Mouse (Mus musculus): ENCODE measurements around the gene Phlda2. TPM values are rescaled to one million over a fixed set of nuclear protein-coding genes. Genes with fewer than 3 reads are reported as not detected.

Gene Phlda2
- polyA plus RNA-seq, 1 experiment from 2014 or later, result 6.3 TPM

DNA sequence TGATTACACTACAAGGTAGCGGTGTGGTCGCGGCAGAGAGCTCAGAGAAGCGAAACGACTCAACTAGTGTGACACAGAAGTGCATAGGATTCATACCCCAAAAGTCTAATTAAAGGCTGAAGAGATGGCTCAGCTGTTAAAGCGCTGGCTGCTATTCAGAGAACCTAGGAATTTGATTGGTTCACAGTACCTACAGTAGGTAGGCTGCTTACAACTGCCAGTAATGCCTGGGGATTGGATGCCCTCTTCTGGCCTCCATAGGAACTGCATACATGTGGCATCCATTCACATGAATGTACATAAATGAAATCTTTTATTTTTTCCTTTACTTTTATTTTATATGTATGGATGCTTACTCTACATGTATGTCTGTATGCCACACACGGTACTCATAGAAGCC lies 3.7 kb upstream of the Phlda2 start:
- Histone ChIP-seq H3K36me3 (ENCODE audit: control insufficient read depth, insufficient read depth, low read length) (no peaks in the 10 kb centered on the region), H3K4me2 (ENCODE audit: low read depth, low read length) (no peak overlapping the region), H3K27me3 (replicated peaks; ENCODE audit: control insufficient read depth, insufficient read depth, low read length) (peaks cover 23% of the 10 kb centered on the region), H3K9me3 (ENCODE audit: control insufficient read depth, low read length) (no peaks in the 10 kb centered on the region), H3K27ac (replicated peaks; ENCODE audit: low read depth, low read length) (no peak overlapping the region), H3K9ac (ENCODE audit: low read depth, low read length) (no peak overlapping the region), H3K4me1 (ENCODE audit: control insufficient read depth, insufficient read depth, low read length) (peaks cover 3% of the 10 kb centered on the region; the same call in 1 of the 2 replicates), H3K4me3 (ENCODE audit: low read depth, low read length) (no peak overlapping the region)
- ATAC-seq (ENCODE audit: low read depth) (no peak), DNase-seq (ENCODE audit: low spot score) (peak; percentile 53)
- WGBS, result 16% methylated on average over 7 of the region's 7 CpGs

DNA sequence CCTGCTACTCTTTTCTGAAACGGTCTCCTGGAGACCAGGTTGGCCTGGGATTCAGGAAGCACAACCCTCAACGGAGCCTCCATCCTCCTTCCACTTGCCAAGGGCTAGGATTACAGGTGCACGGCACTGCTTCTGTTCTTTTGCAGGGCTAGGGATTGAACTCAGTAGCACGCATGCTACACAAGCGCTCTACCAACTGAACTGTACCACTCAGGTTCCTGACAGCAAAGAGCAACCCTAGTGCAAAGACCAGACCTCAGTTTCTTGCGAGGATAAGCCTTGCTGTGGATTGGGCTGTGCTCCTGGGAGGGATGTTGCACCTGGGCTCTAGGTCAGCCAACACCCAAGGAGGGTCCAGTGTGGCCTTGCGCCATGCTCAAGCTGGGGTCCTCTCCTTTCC lies 3.3 kb upstream of the Phlda2 start:
- Histone ChIP-seq H3K9ac (ENCODE audit: low read depth, low read length) (no peak overlapping the region), H3K27me3 (replicated peaks; ENCODE audit: control insufficient read depth, insufficient read depth, low read length) (peaks cover 27% of the 10 kb centered on the region), H3K4me2 (ENCODE audit: low read depth, low read length) (no peak overlapping the region), H3K9me3 (ENCODE audit: control insufficient read depth, low read length) (no peaks in the 10 kb centered on the region), H3K4me3 (ENCODE audit: low read depth, low read length) (no peak overlapping the region), H3K4me1 (ENCODE audit: control insufficient read depth, insufficient read depth, low read length) (peaks cover 3% of the 10 kb centered on the region; the same call in 1 of the 2 replicates), H3K27ac (replicated peaks; ENCODE audit: low read depth, low read length) (no peak overlapping the region), H3K36me3 (ENCODE audit: control insufficient read depth, insufficient read depth, low read length) (no peaks in the 10 kb centered on the region)
- ATAC-seq (ENCODE audit: low read depth) (no peak), DNase-seq (ENCODE audit: low spot score) (no peak)
- 69% methylated on average over 7 of the region's 7 CpGs for WGBS

DNA sequence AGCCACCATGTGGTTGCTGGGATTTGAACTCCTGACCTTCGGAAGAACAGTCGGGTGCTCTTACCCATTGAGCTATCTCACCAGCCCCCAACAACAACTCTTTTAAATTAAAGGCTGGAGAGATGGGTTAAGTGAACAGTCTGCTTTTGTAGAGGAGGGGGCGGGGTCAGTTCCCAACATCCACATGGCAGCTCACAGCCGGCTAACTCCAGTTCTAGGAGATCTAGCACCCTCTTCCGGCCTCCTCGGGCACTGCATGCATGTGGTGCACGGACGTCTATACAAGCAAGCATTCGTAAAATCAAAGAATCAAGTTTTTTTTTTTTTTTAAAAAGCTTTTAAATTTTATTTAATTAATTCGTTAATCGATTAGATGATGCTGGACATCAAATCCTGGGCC lies 2.9 kb upstream of the Phlda2 start:
- Histone ChIP-seq H3K4me2 (ENCODE audit: low read depth, low read length) (no peak overlapping the region), H3K4me3 (ENCODE audit: low read depth, low read length) (no peak overlapping the region), H3K9me3 (ENCODE audit: control insufficient read depth, low read length) (no peaks in the 10 kb centered on the region), H3K9ac (ENCODE audit: low read depth, low read length) (no peak overlapping the region), H3K27ac (replicated peaks; ENCODE audit: low read depth, low read length) (no peak overlapping the region), H3K27me3 (replicated peaks; ENCODE audit: control insufficient read depth, insufficient read depth, low read length) (peaks cover 31% of the 10 kb centered on the region), H3K4me1 (ENCODE audit: control insufficient read depth, insufficient read depth, low read length) (peaks cover 3% of the 10 kb centered on the region; the same call in 1 of the 2 replicates), H3K36me3 (ENCODE audit: control insufficient read depth, insufficient read depth, low read length) (no peaks in the 10 kb centered on the region)
- peak; percentile 71 for DNase-seq (ENCODE audit: low spot score)
- 29% methylated on average over 11 of the region's 11 CpGs for whole genome bisulfite sequencing
- ATAC-seq (ENCODE audit: low read depth), result no peak

DNA sequence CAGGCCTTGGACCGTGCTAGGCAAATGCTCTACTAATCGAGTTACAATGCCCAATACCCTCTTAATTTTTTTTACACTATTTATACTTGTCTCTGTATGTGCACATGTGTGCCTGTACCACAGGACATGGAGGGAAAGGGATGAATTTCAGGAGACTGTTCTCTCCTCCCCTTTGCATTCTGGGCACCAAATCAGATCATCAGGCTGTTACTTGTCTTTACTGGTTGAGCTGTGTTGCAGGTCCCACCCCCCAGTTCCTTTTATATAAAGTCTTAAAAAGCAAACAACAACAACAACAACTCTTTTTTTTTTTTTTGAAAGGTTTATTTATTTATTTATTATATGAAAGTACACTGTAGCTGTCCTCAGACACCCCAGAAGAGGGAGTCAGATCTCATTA lies 2.5 kb upstream of the Phlda2 start:
- H3K9me3 ChIP-seq (ENCODE audit: control insufficient read depth, low read length), result no peaks in the 10 kb centered on the region
- H3K4me3 ChIP-seq (ENCODE audit: low read depth, low read length), result no peak overlapping the region
- no peak overlapping the region for H3K4me2 ChIP-seq (ENCODE audit: low read depth, low read length)
- no peaks in the 10 kb centered on the region for H3K36me3 ChIP-seq (ENCODE audit: control insufficient read depth, insufficient read depth, low read length)
- DNase-seq (ENCODE audit: low spot score), result no peak
- no peak overlapping the region for H3K9ac ChIP-seq (ENCODE audit: low read depth, low read length)
- WGBS, result 90% methylated on average over 2 of the region's 2 CpGs
- ATAC-seq (ENCODE audit: low read depth), result no peak
- no peak overlapping the region for H3K27ac ChIP-seq (replicated peaks; ENCODE audit: low read depth, low read length)
- H3K4me1 ChIP-seq (ENCODE audit: control insufficient read depth, insufficient read depth, low read length), result peaks cover 3% of the 10 kb centered on the region; the same call in 1 of the 2 replicates
- peaks cover 35% of the 10 kb centered on the region for H3K27me3 ChIP-seq (replicated peaks; ENCODE audit: control insufficient read depth, insufficient read depth, low read length)

DNA sequence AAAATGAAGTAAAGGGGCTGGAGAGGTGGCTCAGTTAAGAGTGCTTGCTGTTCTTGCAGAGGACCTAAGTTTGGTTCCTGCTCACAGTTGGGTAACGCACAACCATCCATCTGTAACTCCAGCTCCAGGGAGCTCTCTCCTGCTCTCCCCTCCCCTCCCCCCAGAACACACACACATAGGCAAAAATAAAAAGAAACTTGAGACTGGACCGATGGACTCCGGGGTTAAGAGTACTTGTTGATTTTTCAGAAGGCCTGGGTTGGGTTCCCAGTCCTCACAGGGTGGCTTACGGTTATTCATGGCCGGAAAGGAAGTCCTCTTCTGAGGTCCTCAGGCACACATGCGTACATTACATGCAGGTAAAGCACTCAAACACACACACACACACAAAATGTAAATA lies 976 bp upstream of the Phlda2 start:
- no peak for ATAC-seq (ENCODE audit: low read depth)
- Histone ChIP-seq H3K9ac (ENCODE audit: low read depth, low read length) (no peak overlapping the region), H3K4me1 (ENCODE audit: control insufficient read depth, insufficient read depth, low read length) (peaks cover 3% of the 10 kb centered on the region; the same call in 1 of the 2 replicates), H3K36me3 (ENCODE audit: control insufficient read depth, insufficient read depth, low read length) (no peaks in the 10 kb centered on the region), H3K27ac (replicated peaks; ENCODE audit: low read depth, low read length) (no peak overlapping the region), H3K4me3 (ENCODE audit: low read depth, low read length) (no peak overlapping the region), H3K9me3 (ENCODE audit: control insufficient read depth, low read length) (no peaks in the 10 kb centered on the region), H3K27me3 (replicated peaks; ENCODE audit: control insufficient read depth, insufficient read depth, low read length) (peaks cover 39% of the 10 kb centered on the region), H3K4me2 (ENCODE audit: low read depth, low read length) (no peak overlapping the region)
- no peak for DNase-seq (ENCODE audit: low spot score)
- WGBS, result 78% methylated on average over 6 of the region's 6 CpGs

DNA sequence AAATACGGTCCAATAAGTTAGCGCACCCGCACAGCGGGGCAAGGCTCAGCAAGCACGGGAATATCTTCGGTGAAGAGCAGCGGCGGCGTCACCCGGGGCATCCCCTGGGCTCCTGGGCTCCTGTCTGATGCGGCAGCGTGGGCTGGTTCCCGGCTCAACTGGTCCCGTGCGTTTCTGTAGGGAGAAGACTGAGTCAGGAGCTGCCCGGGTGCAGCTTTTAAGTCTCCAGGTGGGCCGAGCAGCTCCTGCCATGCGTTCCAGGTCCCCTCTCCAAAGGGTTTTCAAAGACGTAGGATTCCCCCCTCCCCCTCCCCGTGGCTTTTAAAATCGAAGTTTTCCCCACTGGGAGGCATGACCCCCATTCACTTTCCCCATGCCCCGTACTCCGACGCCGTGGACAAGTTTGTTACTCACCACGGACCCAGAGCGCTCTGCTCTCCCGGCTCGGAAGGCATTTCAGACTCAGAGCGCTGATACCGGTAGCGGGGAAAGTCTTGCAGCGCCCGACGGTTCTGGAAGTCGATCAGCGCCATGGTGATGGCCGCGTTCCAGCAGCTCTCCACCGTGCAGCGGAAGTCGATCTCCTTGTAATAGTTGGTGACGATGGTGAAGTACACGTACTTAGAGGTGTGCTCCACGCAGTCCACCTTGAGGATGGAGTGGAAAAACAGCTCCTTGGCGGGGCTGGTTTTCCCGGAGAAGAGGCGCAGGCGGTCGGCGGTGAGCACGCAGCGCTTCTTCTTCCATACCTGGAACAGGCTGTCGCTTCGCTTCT lies 1.1 kb downstream of the Phlda2 start:
- peak; percentile 42 for DNase-seq (ENCODE audit: low spot score)
- 3% methylated on average over 48 of the region's 55 CpGs for WGBS
- peaks cover 3% of the 10 kb centered on the region; the same call in 1 of the 2 replicates for H3K4me1 ChIP-seq (ENCODE audit: control insufficient read depth, insufficient read depth, low read length)
- no peaks in the 10 kb centered on the region for H3K36me3 ChIP-seq (ENCODE audit: control insufficient read depth, insufficient read depth, low read length)
- no peak overlapping the region for H3K27ac ChIP-seq (replicated peaks; ENCODE audit: low read depth, low read length)
- peak overlapping the region; percentile 43 for H3K9ac ChIP-seq (ENCODE audit: low read depth, low read length)
- H3K9me3 ChIP-seq (ENCODE audit: control insufficient read depth, low read length), result no peaks in the 10 kb centered on the region
- ATAC-seq (ENCODE audit: low read depth), result no peak
- H3K27me3 ChIP-seq (replicated peaks; ENCODE audit: control insufficient read depth, insufficient read depth, low read length), result peaks cover 39% of the 10 kb centered on the region
- peak overlapping the region; percentile 76 for H3K4me2 ChIP-seq (ENCODE audit: low read depth, low read length)
- peak overlapping the region; percentile 46 for H3K4me3 ChIP-seq (ENCODE audit: low read depth, low read length)

DNA sequence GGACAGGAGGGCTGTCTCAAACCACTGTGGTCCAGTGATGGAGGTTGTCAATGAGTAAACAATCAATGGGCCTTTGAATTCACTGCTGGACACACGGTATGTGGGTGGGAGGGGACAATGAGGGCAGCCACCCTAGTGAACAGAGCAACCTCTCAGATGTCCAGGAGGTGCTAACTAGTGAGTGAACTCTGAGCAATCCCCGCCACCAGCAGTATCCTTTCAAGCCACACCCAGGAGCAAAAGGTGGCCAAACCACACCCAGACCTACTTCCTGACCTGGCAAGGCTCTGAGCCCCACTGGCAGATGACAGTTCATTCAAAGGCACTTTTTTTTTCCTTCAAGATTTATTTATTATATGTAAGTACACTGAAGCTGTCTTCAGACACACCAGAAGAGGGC lies 2.0 kb downstream of the Phlda2 start:
- Histone ChIP-seq H3K4me1 (ENCODE audit: control insufficient read depth, insufficient read depth, low read length) (peaks cover 3% of the 10 kb centered on the region; the same call in 1 of the 2 replicates), H3K9ac (ENCODE audit: low read depth, low read length) (no peak overlapping the region), H3K27ac (replicated peaks; ENCODE audit: low read depth, low read length) (no peak overlapping the region), H3K27me3 (replicated peaks; ENCODE audit: control insufficient read depth, insufficient read depth, low read length) (peaks cover 39% of the 10 kb centered on the region), H3K4me2 (ENCODE audit: low read depth, low read length) (no peak overlapping the region), H3K4me3 (ENCODE audit: low read depth, low read length) (no peak overlapping the region), H3K9me3 (ENCODE audit: control insufficient read depth, low read length) (no peaks in the 10 kb centered on the region), H3K36me3 (ENCODE audit: control insufficient read depth, insufficient read depth, low read length) (no peaks in the 10 kb centered on the region)
- no peak for ATAC-seq (ENCODE audit: low read depth)
- DNase-seq (ENCODE audit: low spot score), result no peak
- 39% methylated on average over 2 of the region's 2 CpGs for WGBS

DNA sequence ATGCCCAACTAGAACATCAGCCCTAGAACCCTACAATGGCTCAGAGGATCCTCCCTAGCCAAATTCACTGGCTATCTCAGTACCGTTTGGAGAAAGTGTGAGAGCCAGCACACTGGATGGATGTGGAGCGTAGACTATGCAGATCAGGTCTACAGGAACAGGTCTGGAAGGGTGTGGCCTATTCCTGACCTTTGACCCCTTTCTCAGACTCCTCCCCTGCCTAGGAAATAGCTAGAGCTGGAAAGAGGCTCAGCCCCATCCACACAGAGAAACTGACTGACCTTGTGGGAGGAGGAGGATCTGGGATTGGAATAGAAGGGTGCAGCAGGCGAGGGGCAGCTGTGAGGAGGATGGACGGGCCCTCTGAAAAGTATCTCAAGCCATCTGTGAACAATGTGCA lies 4.4 kb downstream of the Phlda2 start:
- H3K27me3 ChIP-seq (replicated peaks; ENCODE audit: control insufficient read depth, insufficient read depth, low read length), result peaks cover 35% of the 10 kb centered on the region
- no peak for DNase-seq (ENCODE audit: low spot score)
- no peak overlapping the region for H3K9ac ChIP-seq (ENCODE audit: low read depth, low read length)
- no peaks in the 10 kb centered on the region for H3K9me3 ChIP-seq (ENCODE audit: control insufficient read depth, low read length)
- peaks cover 3% of the 10 kb centered on the region; the same call in 1 of the 2 replicates for H3K4me1 ChIP-seq (ENCODE audit: control insufficient read depth, insufficient read depth, low read length)
- 93% methylated on average over 4 of the region's 4 CpGs for WGBS
- no peak overlapping the region for H3K27ac ChIP-seq (replicated peaks; ENCODE audit: low read depth, low read length)
- H3K36me3 ChIP-seq (ENCODE audit: control insufficient read depth, insufficient read depth, low read length), result no peaks in the 10 kb centered on the region
- H3K4me3 ChIP-seq (ENCODE audit: low read depth, low read length), result no peak overlapping the region
- ATAC-seq (ENCODE audit: low read depth), result no peak
- no peak overlapping the region for H3K4me2 ChIP-seq (ENCODE audit: low read depth, low read length)
